Mouse (Mus musculus): ENCODE measurements around the gene Smarcd3. TPM values are rescaled to one million over a fixed set of nuclear protein-coding genes. Genes with fewer than 3 reads are reported as not detected.

Smarcd3 gene
- total RNA-seq, 2 experiments from 2014 or later, result 61.4 to 67.8 TPM

- no peak for DNase-seq
- intact Hi-C loops (cut with DNase I), result no loop called here
These were observed 25.1 kb downstream of the Smarcd3 start for GRCm38 (mm10) chr5:24599137-24599536.

GRCm38 (mm10) chr5:24598570-24599006, 25.6 kb downstream of the Smarcd3 start:
- intact Hi-C loops (cut with DNase I), result no loop called here
- peak; percentile 63 to 79 for DNase-seq

GRCm38 (mm10) chr5:24597901-24598569, 26.2 kb downstream of the Smarcd3 start:
- intact Hi-C loops (cut with DNase I), result loop anchor here (2.0 kb wide), 3 partner anchors 55 to 87 kb away; no protein-coding TSS in a partner anchor
- DNase-seq, result peak in 1 of 2 experiments; percentile 37

- intact Hi-C loops (cut with DNase I), result loop anchor here (2.0 kb wide), 3 partner anchors 56 to 86 kb away; no protein-coding TSS in a partner anchor
These were observed 26.9 kb downstream of the Smarcd3 start for GRCm38 (mm10) chr5:24597221-24597728.

GRCm38 (mm10) chr5:24596519-24597171, 27.6 kb downstream of the Smarcd3 start:
- intact Hi-C loops (cut with DNase I), result loop anchor here (2.0 kb wide), 3 partner anchors 56 to 86 kb away; no protein-coding TSS in a partner anchor
- peak; percentile 32 to 40 for DNase-seq

More at GRCm38 (mm10) chr5:24597221-24597728, 26.9 kb downstream of the Smarcd3 start:
- DNase-seq, result peak; percentile 84 to 87

GRCm38 (mm10) chr5:24595786-24596380, 28.3 kb downstream of the Smarcd3 start:
- intact Hi-C loops (cut with DNase I), result loop anchor here (2.0 kb wide), 3 partner anchors 57 to 85 kb away; no protein-coding TSS in a partner anchor
- no peak for DNase-seq

GRCm38 (mm10) chr5:24595261-24595660, 28.9 kb downstream of the Smarcd3 start:
- intact Hi-C loops (cut with DNase I), result no loop called here
- no peak for DNase-seq

- DNase-seq, result no peak
- intact Hi-C loops (cut with DNase I), result no loop called here
These were observed 29.9 kb downstream of the Smarcd3 start for GRCm38 (mm10) chr5:24594346-24594745.

GRCm38 (mm10) chr5:24593928-24594327, 30.3 kb downstream of the Smarcd3 start:
- DNase-seq, result no peak
- intact Hi-C loops (cut with DNase I), result no loop called here

- intact Hi-C loops (cut with DNase I), result no loop called here
- no peak for DNase-seq
These were observed 31.0 kb downstream of the Smarcd3 start for GRCm38 (mm10) chr5:24593230-24593629.

GRCm38 (mm10) chr5:24592471-24593160, 31.6 kb downstream of the Smarcd3 start:
- DNase-seq, result peak in 1 of 2 experiments; percentile 15
- intact Hi-C loops (cut with DNase I), result no loop called here

GRCm38 (mm10) chr5:24591796-24592470, 32.3 kb downstream of the Smarcd3 start:
- intact Hi-C loops (cut with DNase I), result no loop called here
- peak in 1 of 2 experiments; percentile 6 for DNase-seq

GRCm38 (mm10) chr5:24591268-24591721, 32.9 kb downstream of the Smarcd3 start:
- DNase-seq, result peak; percentile 24 to 36
- intact Hi-C loops (cut with DNase I), result no loop called here

- intact Hi-C loops (cut with DNase I), result no loop called here
- DNase-seq, result no peak
These were observed 34.4 kb downstream of the Smarcd3 start for GRCm38 (mm10) chr5:24589511-24590500.

- intact Hi-C loops (cut with DNase I), result no loop called here
- peak in 1 of 2 experiments; percentile 21 for DNase-seq
These were observed 37.0 kb downstream of the Smarcd3 start for GRCm38 (mm10) chr5:24587200-24587577.

- intact Hi-C loops (cut with DNase I), result no loop called here
- peak; percentile 87 for DNase-seq
These were observed 37.5 kb downstream of the Smarcd3 start, which contains the start of gene Chpf2 for GRCm38 (mm10) chr5:24586547-24587199. Gene Chpf2, plus strand, starts transcription at chr5:24586741.

- no peak for DNase-seq
- intact Hi-C loops (cut with DNase I), result no loop called here
These were observed 38.1 kb downstream of the Smarcd3 start for GRCm38 (mm10) chr5:24586106-24586505.

Measured in heart, postnatal 10 days (tissue).